Mouse (Mus musculus): Measurements from ENCODE around the gene Uts2r. TPM values are rescaled to one million over a fixed set of nuclear protein-coding genes. Genes with fewer than 3 reads are reported as not detected.

The Uts2r gene
- polyA plus RNA-seq, 1 experiment, result not detected

- Histone ChIP-seq H3K36me3 (ENCODE audit: control insufficient read depth, insufficient read depth, low read length) (peaks cover 2% of the 10 kb centered on the region), H3K27ac (ENCODE audit: insufficient read depth, low read length) (peak within 1 kb of the TSS; percentile 64), H3K4me3 (ENCODE audit: extremely low read depth, insufficient read depth, insufficient read length) (peak within 1 kb of the TSS; percentile 79), H3K4me1 (ENCODE audit: control insufficient read depth, insufficient read depth, insufficient read length) (peaks cover 8% of the 10 kb centered on the region; the same call in 1 of the 2 replicates), H3K27me3 (ENCODE audit: control insufficient read depth, insufficient read depth, low read length) (no peaks in the 10 kb centered on the region)
- TF ChIP-seq POLR2A (IDR thresholded peaks at IDR 0.05; ENCODE audit: low read depth, low read length), result no peak
- no peak for TF ChIP-seq CTCF (IDR thresholded peaks at IDR 0.05; ENCODE audit: extremely low read depth, insufficient read depth, insufficient read length, insufficient replicate concordance)
- WGBS, result under 1% methylated on average over 70 of the region's 70 CpGs
- DNase-seq (ENCODE audit: low read depth in 1 of 2, low spot score in 2 of 2), result peak; percentile 95 to 97
Observed at GRCm38 (mm10) chr11:121204161-121205006, 44.3 kb downstream of the Uts2r start, which contains the start of the genes Hexdc and Ogfod3. Gene Hexdc (plus strand): TSS chr11:121204433. Gene Ogfod3 (minus strand): TSS chr11:121204711.

Other genes starting within 250 kb of the Uts2r start
- 0.47 and 0.78 TPM in 2 replicates for gene Ccdc57, start 227.4 kb upstream of the Uts2r start, polyA plus RNA-seq (2012; rRNA removed)
- gene Slc16a3, start 211.8 kb upstream of the Uts2r start, polyA plus RNA-seq (2012; rRNA removed), result 16.1 and 23.1 TPM in 2 replicates
- gene Csnk1d, start 168.9 kb upstream of the Uts2r start, polyA plus RNA-seq (2012; rRNA removed), result 48.6 and 49.2 TPM in 2 replicates
- 63.0 and 79.5 TPM in 2 replicates for gene Cd7, start 120.9 kb upstream of the Uts2r start, polyA plus RNA-seq (2012; rRNA removed)
- not detected in 2 replicates for gene Sectm1b, start 96.7 kb upstream of the Uts2r start, polyA plus RNA-seq (2012; rRNA removed)
- 5.0 and 8.9 TPM in 2 replicates for gene Sectm1a, start 79.1 kb upstream of the Uts2r start, polyA plus RNA-seq (2012; rRNA removed)
- gene Tex19.2, start 41.6 kb upstream of the Uts2r start, polyA plus RNA-seq (2012; rRNA removed), result not detected in 2 replicates
- gene Tex19.1, start 14.1 kb upstream of the Uts2r start, polyA plus RNA-seq (2012; rRNA removed), result not detected in 2 replicates
- 11.0 and 14.7 TPM in 2 replicates for gene Hexdc, start 44.2 kb downstream of the Uts2r start, polyA plus RNA-seq (2012; rRNA removed)
- 5.9 TPM in 2 replicates for gene Ogfod3, start 44.4 kb downstream of the Uts2r start, polyA plus RNA-seq (2012; rRNA removed)
- gene Cybc1, start 69.1 kb downstream of the Uts2r start, polyA plus RNA-seq (2012; rRNA removed), result 63.3 and 67.2 TPM in 2 replicates
- 36.8 and 42.0 TPM in 2 replicates for gene Narf, start 77.0 kb downstream of the Uts2r start, polyA plus RNA-seq (2012; rRNA removed)
- gene Foxk2, start 99.7 kb downstream of the Uts2r start, polyA plus RNA-seq (2012; rRNA removed), result 29.8 and 40.3 TPM in 2 replicates
- gene Wdr45b, start 194.2 kb downstream of the Uts2r start, polyA plus RNA-seq (2012; rRNA removed), result 21.6 and 23.2 TPM in 2 replicates
- gene Rab40b, start 228.0 kb downstream of the Uts2r start, polyA plus RNA-seq (2012; rRNA removed), result 0.67 and 0.83 TPM in 2 replicates

Data from spleen, adult 2 months (tissue).